Mouse (Mus musculus): ENCODE results near the gene Cstad.

Cstad gene

GRCm38 (mm10) chr2:30595796-30596195 lies 956 bp downstream of the Cstad start:
- in situ Hi-C loops (cut with MboI, MseI): no loop called here

GRCm38 (mm10) chr2:30599621-30600020 lies 4.8 kb downstream of the Cstad start:
- in situ Hi-C loops (cut with MboI, MseI): no loop called here

GRCm38 (mm10) chr2:30600291-30600690 lies 5.5 kb downstream of the Cstad start:
- in situ Hi-C loops (cut with MboI, MseI): no loop called here

GRCm38 (mm10) chr2:30600965-30601841 lies 6.4 kb downstream of the Cstad start:
- in situ Hi-C loops (cut with MboI, MseI): no loop called here

- in situ Hi-C loops (cut with MboI, MseI): no loop called here
Measured at GRCm38 (mm10) chr2:30602451-30602850, 7.6 kb downstream of the Cstad start.

- in situ Hi-C loops (cut with MboI, MseI): no loop called here
Measured at GRCm38 (mm10) chr2:30603731-30604130, 8.9 kb downstream of the Cstad start.

GRCm38 (mm10) chr2:30604880-30605761 lies 10.3 kb downstream of the Cstad start:
- in situ Hi-C loops (cut with MboI, MseI): no loop called here

GRCm38 (mm10) chr2:30605762-30606051 lies 10.9 kb downstream of the Cstad start:
- in situ Hi-C loops (cut with MboI, MseI): no loop called here

GRCm38 (mm10) chr2:30606621-30607052 lies 11.8 kb downstream of the Cstad start:
- in situ Hi-C loops (cut with MboI, MseI): no loop called here

- in situ Hi-C loops (cut with MboI, MseI): no loop called here
Measured at GRCm38 (mm10) chr2:30607941-30608340, 13.1 kb downstream of the Cstad start.

GRCm38 (mm10) chr2:30608690-30609201 lies 13.9 kb downstream of the Cstad start:
- in situ Hi-C loops (cut with MboI, MseI): no loop called here

GRCm38 (mm10) chr2:30613574-30613973 lies 18.7 kb downstream of the Cstad start:
- in situ Hi-C loops (cut with MboI, MseI): no loop called here

- in situ Hi-C loops (cut with MboI, MseI): no loop called here
Measured at GRCm38 (mm10) chr2:30614151-30614923, 19.5 kb downstream of the Cstad start.

GRCm38 (mm10) chr2:30615869-30616268 lies 21.0 kb downstream of the Cstad start:
- in situ Hi-C loops (cut with MboI, MseI): no loop called here

GRCm38 (mm10) chr2:30616464-30616863 lies 21.6 kb downstream of the Cstad start:
- in situ Hi-C loops (cut with MboI, MseI): no loop called here

- in situ Hi-C loops (cut with MboI, MseI): no loop called here
Measured at GRCm38 (mm10) chr2:30618487-30619248, 23.8 kb downstream of the Cstad start.

GRCm38 (mm10) chr2:30623873-30624272 lies 29.0 kb downstream of the Cstad start:
- in situ Hi-C loops (cut with MboI, MseI): no loop called here

GRCm38 (mm10) chr2:30625296-30625826 lies 30.5 kb downstream of the Cstad start:
- in situ Hi-C loops (cut with MboI, MseI): no loop called here

GRCm38 (mm10) chr2:30626058-30626675 lies 31.3 kb downstream of the Cstad start:
- in situ Hi-C loops (cut with MboI, MseI): no loop called here

- in situ Hi-C loops (cut with MboI, MseI): no loop called here
Measured at GRCm38 (mm10) chr2:30627338-30627737, 32.5 kb downstream of the Cstad start.
